Mouse (Mus musculus) adrenal gland, adult 18-20 months (tissue): ENCODE results near the gene Cilp2. TPM values are rescaled to one million over a fixed set of nuclear protein-coding genes. Genes with fewer than 3 reads are reported as not detected.
A peak's percentile ranks its signal among the peaks of the same experiment; 100 is the strongest.

Source experiments
- DNase-seq, 2 experiments: peaks; one replicate each; pipeline ENCODE4 v3.0.0; 2021 to 2022; ENCODE audit warnings: low spot score in 2 of 2
- long read RNA-seq, 2 experiments: library from polyadenylated mRNA; stranded (forward); transcript quantifications; one replicate each; pipeline ENCODE4 v2.0.0; 2021
- total RNA-seq, 2 experiments: library from RNA; stranded (reverse); gene quantifications; 1 replicate in 1 of 2; 2 replicates in 1 of 2; pipeline ENCODE4 v1.2.3; 2021

The Cilp2 gene
- under 1 TPM; 0.06 to 0.10 TPM for total RNA-seq
- long read RNA-seq, experiment 1 = 0 reads
- long read RNA-seq, experiment 2, partial matches to known transcripts = 0 of 3 reads
- long read RNA-seq, experiment 2, other reads (novel, unspliced or antisense) = 3 of 3 reads

DNA sequence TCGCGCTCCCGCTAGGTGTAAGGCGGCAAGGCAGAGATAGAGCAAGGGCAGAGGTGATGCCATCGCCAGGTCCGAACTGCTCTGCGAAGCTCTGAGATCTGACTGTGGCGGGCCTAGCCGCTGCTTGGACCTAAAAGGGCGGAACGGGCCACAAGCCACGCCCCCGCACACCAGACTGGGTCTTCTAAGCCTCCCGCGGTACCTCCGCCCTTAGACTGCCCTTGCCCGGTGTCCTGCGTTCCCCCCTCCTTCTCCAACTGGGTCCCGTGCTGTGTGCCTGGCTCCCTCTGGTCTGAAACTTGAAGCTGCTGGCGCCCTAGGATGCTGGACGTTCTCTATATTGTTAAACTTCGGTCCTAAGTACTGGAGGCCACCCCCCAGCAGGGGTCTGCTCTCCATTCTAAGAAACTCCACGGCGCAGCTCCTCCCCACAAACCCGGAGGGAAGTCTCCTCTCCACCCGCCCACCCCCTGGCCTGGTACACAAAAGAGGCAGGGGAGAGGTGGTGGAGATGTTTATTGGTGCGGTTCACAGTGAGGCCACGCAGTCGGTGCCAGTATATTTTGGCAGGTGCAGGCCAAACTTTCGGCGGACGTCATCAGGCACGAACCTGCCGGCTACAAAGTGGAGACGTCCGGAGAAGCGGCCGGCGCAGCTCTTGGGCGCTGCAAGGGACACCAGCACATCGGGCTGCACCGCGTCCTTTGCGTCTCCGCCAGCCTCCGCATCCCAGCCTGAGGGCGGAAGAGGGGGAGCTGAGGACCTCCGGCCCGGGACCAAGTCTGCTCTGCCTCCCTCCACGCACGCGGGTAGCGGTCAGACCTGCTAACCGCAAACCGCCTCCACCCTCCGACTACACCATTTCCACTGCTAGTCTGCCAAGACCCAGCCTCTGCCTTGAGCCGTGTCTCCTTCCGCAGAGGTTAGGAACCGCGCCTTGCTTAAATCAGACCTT lies at the start of gene Cilp2:
Cilp2 (minus strand) TSS at position 399 of the 955 bp plus-strand sequence.
- no peak for DNase-seq

DNA sequence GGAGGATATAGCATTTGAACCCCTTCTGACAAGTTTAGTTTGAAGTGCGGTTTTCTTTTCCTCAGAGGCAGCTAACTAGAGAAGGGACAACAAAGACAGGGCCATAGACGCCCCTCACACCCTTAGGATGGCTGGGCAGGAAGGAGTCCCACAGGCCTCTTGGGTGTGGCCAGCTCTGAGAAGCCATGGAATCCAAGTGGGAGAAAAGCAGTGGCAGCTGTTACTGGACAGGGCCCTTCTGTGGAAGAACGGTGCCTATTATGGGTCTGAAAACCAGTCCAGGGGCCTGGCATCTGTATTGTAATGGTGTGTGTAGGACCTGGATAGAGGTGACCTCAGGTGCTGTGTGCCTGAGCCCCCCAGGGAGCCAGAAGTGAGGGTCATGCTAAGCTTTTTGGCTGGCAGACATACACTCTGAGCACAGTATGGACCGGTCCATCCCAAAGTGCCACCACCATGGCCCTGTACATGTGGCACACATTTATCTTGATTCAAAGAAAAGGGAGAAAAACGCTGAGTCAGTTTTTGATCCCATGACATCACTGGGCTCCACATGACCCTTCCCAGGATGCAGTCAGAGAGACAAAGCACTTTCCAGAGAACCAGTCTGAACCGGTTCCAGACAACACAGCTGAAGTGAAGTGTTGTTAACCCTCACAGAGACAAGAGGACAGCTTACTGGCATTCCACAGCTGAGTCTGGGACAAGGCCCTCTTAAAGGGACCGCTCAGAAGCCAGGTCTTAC lies 48.7 kb upstream of the Cilp2 start:
- DNase-seq = no peak

DNA sequence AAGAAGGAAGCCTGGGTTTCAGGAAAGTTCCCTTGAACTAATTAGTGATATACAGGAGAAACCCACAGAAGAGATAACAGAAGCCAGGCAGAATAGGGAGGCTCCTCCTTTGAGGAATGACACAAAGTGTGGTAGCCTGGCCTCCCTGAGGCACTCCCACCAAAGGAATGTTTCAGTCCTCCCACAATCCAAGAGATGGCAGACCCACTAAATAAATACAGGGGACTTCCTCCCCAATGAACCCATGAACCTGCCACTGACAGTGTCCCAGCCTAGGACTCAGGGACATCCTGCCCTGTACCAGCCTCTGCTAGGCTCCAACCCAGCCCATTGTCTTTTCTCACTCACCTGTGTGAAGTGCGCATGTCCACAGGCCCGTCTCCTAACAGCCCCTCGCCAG lies 47.9 kb upstream of the Cilp2 start:
- no peak for DNase-seq

DNA sequence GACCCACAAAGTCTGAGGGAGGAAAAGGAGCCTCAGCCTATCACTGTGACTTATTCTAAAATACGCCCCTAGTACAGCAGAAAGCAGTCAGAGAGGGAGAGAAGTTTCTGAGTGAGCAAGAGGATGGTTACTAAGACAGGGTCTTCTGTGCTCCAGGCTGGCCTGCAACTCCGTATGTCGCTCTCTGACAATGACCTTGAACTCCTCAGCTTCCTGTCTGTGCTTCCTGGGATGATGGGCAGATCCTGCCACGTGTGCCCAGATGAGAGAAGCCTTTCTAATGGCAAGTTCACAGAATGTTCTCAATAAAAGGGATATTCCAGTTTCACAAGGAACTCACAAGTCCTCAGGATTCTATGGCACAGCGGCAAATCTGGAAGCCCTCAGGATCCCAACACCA lies 47.1 kb upstream of the Cilp2 start:
- DNase-seq = no peak

DNA sequence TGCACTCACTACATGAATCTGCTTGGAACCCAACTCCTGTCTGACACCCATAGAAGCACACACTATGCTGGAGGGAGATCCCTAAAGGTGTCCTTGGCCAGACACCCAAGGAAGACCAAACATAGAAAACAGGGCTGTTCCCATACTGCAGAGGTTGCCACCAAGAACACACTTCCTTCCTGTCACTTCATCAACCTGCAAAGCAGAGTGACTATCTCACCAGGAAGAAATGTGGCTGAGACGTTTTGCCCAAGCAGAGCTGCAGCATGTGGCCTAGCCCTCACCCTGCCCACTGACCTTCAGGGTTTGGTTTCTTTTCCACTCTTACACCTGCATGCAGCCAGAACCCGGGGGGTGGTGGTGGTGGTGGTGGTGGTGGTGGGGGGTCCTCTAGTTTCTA lies 46.3 kb upstream of the Cilp2 start:
- DNase-seq = no peak

DNA sequence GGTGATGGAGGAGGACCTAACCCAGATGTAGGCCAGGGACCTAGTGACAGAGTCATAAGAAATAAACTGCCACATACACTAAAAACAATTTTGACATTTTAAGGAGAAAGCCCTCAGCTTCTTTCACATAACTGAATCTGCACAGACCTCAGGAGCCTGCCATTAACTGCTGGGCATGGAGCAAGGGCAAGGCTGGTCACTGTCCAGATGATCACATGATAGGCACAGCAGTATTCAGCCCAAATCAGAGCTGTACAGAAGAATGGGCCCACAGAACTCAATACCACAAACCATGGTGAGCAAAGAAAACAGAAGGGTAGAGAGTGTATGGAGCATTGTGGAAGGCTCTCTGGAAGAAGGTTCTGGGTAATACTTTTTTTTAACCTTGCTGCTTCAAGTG lies 39.4 kb upstream of the Cilp2 start:
- no peak for DNase-seq

DNA sequence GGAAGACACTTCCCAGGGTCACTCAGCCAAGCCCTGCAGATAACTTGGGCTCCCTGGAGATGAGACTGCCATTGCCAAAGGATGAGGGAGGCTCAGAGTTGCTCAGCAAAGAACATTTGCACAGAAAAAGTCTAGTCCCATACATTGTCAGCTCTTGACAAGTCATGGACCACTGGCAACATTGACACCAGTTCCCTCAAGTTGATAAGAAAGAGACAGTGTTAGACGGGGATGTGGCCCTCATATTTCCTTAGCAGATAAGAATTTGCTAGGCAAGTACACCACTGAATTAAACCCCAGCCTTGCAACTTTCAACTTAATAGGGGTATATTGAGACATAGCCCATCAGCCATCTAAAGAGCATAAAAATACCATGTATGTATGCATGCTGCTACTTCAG lies 36.5 kb upstream of the Cilp2 start:
- DNase-seq = no peak

DNA sequence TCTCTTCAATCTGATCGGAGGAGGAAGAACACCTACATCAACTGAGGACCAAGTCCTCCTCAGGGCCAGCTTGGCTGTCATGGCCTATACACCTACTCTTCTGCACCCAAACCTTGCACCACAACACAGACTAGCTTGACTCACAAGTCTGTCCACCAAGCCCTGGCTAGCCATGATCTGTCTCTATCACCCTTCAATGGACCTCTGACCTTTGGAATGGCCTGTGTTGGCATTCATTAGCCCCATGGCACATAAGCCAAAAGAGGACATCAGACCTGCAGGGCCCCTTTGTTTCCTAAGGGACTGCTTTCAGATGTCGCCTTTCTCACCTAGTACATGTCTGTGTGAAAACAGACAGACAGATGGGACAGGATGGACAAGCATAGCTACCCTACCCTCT lies 33.7 kb upstream of the Cilp2 start:
- DNase-seq = no peak

DNA sequence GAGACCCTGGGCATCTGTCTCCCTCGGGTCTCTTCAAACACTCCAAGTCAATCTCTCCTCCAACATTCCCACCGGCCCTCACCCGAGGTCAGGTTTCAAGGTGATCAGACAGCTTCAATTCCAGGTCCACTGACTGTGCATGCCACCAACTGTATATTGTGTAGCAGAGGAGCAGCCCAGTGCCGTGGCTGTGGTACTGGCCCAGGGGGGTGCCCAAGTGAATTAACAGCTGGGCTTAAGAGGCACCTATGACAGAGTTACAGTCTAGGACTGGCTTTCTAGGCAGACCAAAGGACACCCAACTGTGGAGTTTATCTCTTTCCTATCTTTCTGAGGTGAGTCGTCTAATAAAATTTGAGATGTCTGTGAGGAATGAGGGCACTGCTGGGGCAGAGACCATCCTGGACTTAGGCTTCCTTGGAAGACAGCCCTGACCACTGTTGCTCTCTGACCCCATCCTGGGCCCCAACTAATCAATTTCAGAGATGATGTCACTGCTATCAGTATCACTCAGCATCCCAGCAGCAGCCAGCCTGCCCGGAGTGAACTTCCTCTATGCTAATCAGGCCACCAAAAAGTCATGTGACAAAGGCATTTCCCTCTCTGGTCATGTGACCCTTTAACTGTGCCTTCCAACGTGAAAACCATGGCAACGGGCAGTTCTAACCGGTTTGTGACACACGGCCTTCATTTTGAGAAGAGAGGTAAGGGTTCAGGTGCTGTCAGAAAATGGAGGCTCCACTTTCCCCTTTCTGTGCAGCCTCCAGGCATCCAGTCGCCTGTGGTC lies 32.6 kb upstream of the Cilp2 start:
- DNase-seq = peak in 1 of 2 experiments; percentile 44

DNA sequence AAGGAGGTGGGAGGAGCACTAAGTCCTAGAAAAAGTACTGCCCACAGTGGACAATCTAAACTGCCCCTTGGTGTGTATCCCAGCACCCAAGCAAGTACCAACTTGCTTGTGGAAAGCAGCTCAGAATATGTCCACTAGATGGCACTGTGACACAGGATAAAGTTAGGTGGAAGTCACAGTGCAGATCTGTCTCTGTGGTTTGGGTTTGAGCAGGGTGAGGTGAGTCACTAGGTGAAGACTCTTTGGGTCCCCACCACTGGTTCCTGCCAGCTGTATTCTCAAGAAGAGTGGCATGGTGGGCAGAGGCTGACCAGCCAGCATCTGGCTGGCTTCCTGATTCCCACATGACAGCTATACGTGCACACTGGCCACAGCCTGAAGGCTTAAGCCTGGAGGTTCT lies 31.5 kb upstream of the Cilp2 start:
- DNase-seq = peak; percentile 63 to 81

DNA sequence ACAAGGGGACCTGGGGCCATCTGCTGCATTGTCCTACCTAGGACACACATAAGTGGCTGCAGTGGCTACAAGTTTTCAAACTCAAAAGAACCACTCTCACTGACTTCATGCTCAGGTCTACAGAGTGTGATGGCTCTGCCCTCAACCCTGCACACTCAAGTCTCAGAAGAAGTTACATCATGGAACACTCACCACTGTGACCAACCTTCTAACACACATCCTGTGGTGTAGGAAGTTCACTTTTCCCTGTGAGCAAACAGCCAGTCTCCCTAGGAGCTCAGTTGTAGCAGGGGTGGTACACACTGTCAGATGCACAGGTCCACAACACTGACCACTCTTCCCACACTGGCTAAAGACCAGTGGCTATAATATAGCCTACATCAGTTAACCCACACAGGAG lies 31.0 kb upstream of the Cilp2 start:
- no peak for DNase-seq

DNA sequence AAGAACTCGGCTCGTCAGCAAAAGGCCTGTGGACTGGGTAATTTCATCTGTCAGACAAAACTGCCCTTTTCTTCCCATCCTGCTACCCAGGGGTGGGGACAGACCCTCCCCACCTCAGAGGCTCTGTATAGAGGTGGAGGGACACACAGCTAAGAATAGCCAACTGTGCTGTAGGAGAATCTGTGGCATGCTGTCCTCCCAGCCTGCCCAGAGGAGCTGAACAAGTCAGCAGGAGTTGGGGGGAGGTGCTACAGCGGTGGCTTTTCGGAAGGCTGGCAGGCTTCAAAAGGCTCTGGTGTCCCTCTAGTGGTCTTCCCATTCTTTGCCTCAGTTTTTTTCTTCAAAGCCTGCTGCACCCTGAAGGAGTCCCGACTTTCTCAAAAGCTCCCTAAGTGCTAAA lies 28.3 kb upstream of the Cilp2 start:
- DNase-seq = no peak

DNA sequence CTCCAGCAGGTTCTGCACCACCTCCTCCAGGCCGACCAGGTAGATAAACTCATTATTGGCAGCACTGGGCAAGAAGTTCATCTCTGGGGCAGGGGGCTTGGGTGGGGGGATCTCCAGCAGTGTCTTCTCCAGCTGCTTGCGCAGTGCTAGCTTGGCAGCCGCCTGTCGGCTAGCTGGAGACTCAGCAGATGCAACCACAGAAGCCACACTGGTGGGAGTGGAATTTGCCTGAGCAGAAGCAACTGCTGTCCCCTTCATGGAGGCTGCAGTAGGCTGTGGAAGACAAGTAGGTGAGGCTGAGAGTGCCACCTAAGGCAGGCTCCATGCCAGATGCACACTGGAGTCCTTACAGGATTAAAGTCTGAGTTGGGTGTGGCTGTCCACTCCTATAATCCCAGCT lies 27.0 kb upstream of the Cilp2 start:
- no peak for DNase-seq

DNA sequence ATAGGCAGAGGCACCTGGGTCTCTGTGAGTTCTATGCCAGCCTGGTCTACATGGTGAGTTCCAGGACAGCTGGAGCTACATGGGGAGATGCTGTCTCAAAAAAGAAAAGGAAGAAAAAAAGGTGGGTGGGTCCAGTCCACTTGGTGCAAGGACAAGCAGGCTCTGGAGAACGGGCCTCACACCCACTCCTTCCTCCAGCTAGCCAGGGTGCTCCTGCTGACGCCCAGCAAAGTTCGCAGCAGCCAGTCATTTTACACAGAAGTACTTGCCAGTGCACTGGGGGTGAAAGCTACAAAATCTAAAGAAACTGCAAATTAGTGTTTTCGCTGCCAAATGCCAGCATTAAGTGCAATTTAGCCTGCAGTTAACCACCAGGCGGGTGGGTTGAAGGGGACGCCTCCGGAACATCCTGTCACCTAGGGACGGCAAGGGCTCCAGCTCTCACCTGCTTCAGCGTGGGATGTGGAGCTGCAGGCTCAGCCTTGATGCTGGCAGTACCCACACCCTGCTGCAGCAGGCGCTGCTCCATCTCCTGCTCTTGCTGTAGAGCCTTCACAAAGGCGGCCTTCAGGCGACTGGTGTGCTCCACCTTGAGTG lies 25.1 kb upstream of the Cilp2 start:
- no peak for DNase-seq

DNA sequence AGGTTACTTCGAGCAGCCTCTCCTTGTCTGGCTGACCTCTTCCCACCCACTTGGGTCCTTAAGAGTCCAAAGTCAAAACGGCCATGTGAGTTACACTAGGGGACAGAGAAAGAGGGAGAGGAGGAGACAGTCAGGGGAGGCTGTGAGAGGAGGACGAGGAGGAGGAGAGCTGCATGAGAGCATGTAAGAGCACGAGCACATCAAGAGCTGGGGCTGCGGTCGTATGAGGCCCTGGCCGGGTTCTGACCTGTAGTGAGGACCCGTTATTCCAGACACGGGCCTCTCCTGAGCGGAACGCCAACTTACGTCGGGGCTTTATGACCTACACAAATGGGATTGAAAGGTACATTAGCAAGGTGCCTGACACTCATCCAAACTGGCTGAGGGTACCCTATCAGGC lies 24.4 kb upstream of the Cilp2 start:
- no peak for DNase-seq

DNA sequence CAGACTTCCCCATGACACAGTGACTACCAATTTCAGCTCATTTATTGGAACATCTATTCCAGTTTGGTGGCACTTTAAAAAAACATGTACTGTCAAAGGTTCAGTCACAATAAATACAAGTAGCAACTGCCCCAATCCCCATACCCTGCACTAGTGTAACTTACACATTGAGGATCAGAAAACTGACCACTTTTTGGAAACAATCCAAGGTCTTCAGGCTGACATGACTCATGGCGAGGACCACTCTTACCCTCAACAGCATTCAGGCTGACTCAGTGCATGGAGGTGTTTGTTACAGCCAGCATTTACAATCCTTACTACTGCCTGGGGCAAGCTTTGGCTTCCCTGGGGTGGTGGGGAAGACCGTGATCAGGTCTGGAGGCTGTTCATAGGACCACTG lies 19.6 kb upstream of the Cilp2 start:
- no peak for DNase-seq

DNA sequence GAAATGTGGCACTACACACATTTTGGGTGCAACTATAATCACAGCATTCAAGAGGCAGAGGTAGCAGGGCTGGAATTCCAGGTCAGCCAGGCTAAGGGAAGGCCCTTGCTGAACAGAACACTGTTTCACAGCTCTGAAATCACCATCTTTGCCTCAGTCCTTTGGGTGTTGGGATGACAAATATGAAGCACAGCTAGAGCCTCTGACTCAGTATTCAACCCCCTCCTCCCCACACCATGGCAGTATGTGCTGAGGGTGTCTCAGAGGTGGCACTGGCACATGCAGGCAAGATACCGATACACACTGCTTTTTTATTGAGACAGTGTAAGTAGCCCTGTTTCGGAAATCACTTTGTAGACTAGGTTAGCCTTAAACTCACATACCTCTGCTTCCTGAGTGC lies 18.8 kb upstream of the Cilp2 start:
- DNase-seq = no peak

DNA sequence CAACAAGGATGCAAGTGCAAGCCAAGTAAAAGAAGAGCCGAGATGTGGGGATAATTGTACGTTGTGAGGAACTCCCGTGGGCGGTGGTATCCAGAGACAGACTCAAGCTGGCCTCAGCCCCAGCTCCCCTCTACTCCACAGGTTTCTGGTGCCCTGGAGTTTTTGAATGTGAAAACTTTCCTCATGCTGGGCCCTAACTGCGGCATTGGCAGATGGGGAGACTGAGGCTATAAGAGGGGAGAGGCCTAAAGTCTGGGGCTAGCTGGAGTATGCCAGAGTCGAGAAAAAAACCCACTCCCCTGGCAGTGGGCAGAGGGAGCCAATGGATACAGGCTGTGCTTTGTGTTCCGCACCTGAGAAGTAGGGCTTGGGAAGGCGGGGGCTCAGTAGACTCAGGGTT lies 16.6 kb upstream of the Cilp2 start:
- no peak for DNase-seq

DNA sequence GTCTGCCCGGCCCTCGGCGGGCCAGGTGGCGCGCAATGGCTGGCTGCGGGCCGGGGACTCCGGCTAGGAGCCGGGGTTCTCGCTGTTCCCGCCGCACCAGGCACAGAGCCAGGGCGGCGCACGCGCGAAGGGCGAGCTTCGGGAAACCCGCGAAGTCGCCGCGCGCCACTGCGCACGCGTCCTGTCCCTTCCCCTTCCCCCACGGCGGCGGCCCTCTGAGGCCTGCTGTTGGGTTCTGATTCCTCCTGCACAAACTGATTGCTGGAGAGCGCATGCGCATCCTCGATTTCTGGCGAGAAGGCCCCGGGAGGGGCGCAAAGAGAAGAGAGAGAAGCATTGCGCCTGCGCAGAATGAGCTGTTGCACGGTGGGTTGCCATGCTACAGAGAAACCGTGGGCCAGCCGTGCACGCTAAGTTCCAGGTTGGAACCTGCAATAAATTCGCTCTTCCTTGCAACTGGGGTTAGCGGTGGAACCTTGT lies 15.6 kb upstream of the Cilp2 start:
- DNase-seq = peak; percentile 98

DNA sequence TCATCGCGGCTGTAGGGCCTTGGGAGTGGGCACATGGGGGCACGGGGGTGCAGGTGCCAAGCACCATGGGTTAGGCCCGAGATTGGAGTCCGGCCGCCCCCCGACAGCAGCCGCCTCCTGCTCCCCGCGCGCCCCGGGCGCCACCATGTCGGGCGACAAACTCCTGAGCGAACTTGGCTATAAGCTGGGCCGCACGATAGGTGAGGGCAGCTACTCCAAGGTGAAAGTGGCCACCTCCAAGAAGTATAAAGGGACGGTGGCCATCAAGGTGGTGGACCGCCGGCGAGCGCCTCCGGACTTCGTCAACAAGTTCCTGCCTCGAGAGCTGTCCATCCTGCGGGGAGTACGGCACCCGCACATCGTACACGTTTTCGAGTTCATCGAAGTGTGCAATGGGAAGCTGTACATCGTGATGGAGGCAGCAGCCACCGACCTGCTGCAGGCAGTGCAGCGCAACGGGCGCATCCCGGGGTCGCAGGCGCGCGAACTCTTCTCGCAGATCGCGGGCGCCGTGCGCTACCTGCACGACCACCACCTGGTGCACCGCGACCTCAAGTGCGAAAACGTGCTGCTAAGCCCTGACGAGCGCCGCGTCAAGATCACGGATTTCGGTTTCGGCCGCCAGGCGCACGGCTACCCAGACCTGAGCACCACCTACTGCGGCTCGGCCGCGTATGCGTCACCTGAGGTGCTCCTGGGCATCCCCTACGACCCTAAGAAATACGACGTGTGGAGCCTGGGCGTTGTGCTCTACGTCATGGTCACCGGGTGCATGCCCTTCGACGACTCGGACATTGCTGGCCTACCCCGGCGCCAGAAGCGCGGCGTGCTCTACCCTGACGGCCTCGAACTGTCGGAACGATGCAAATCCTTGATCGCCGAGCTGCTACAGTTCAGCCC lies 14.9 kb upstream of the Cilp2 start, which contains the start of the genes Tssk6, Ndufa13 and Yjefn3:
Tssk6 (plus strand) TSS at position 22 of the 900 bp plus-strand sequence.
Ndufa13 (minus strand) TSS at position 396 of the 900 bp plus-strand sequence.
Yjefn3 (minus strand) TSS at position 550 of the 900 bp plus-strand sequence.
- DNase-seq = peak; percentile 46 to 52
